Mouse (Mus musculus): Measurements from ENCODE around the gene Sltm. TPM values are rescaled to one million over a fixed set of nuclear protein-coding genes. Genes with fewer than 3 reads are reported as not detected.

Sltm gene
- polyA plus RNA-seq, 1 experiment = 9.0 TPM

DNA sequence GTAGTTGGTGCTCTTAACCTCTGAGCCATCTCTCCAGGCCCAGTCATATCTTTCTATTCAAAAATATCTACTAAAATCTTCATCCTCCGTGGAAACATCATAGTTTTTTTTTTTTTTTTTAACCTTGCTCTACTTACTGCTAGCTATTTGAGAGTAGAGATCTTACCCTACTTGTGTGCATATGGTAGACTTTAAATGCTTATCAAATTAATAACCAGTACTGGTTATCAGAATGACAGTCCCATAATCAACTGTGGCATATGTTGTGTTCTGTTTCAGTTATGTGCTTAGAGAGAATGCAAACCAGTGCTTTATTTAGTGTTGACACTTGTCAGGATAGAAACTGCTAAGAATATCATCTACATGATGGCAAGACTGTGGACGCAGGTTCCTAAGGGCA lies 35.6 kb downstream of the Sltm start:
- H3K4me1 ChIP-seq (ENCODE audit: control insufficient read depth, insufficient read depth, low read length) = no peaks in the 10 kb centered on the region
- H3K4me3 ChIP-seq (replicated peaks; ENCODE audit: extremely low read depth, low read depth, low read length) = no peak overlapping the region
- 93% methylated on average over 2 of the region's 2 CpGs for WGBS
- TF ChIP-seq CTCF (IDR thresholded peaks at IDR 0.05; ENCODE audit: insufficient read depth, low read length) (no peak), POLR2A (IDR thresholded peaks at IDR 0.05; ENCODE audit: borderline replicate concordance, extremely low read depth, low read depth, low read length) (no peak)
- no peak for DNase-seq

DNA sequence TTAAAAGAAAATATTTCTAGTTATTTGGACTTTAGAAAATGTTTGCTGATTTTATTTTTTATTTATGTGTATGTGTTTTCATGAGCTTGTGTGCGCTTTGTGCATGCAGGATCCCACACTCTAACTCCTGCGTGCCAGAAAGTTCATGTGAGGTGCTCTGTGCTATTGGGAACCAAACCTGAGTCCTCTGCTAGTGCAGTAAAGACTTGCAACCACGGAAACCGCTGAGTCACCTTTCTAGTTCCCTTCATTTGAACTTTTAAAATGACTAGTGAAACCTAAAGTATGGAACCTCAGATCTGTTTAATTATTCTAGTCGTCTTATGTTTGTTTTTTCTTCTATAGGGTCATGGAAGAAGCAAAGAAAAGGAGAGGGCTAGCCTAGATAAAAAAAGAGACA lies 38.4 kb downstream of the Sltm start:
- TF ChIP-seq CTCF (IDR thresholded peaks at IDR 0.05; ENCODE audit: insufficient read depth, low read length) = no peak
- TF ChIP-seq POLR2A (IDR thresholded peaks at IDR 0.05; ENCODE audit: borderline replicate concordance, extremely low read depth, low read depth, low read length) = no peak
- WGBS = 77% methylated on average over 5 of the region's 5 CpGs
- no peak overlapping the region for H3K4me3 ChIP-seq (replicated peaks; ENCODE audit: extremely low read depth, low read depth, low read length)
- no peak for DNase-seq
- H3K4me1 ChIP-seq (ENCODE audit: control insufficient read depth, insufficient read depth, low read length) = no peaks in the 10 kb centered on the region

DNA sequence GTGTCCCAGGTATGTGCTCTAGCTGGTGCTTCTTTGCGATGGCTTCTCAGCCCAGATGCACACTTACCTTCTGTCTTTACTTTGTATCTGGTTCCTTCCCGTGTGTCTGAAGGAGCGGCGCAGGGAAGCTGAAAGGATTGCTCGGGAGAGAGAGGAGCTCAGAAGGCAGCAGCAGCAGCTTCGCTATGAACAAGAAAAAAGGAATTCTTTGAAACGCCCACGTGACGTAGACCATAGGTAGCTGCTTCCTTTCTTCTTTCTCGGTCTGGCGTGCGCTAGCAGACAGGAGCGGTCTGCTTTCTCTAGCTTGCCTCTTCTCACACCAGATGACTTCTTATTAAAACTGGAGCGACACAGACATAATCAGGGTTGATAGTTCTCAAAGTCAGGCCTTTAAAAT lies 42.1 kb downstream of the Sltm start:
- Histone ChIP-seq H3K4me1 (ENCODE audit: control insufficient read depth, insufficient read depth, low read length) (no peaks in the 10 kb centered on the region), H3K4me3 (replicated peaks; ENCODE audit: extremely low read depth, low read depth, low read length) (no peak overlapping the region)
- TF ChIP-seq POLR2A (IDR thresholded peaks at IDR 0.05; ENCODE audit: borderline replicate concordance, extremely low read depth, low read depth, low read length) (no peak), CTCF (IDR thresholded peaks at IDR 0.05; ENCODE audit: insufficient read depth, low read length) (no peak)
- WGBS = 65% methylated on average over 14 of the region's 14 CpGs
- DNase-seq = no peak

DNA sequence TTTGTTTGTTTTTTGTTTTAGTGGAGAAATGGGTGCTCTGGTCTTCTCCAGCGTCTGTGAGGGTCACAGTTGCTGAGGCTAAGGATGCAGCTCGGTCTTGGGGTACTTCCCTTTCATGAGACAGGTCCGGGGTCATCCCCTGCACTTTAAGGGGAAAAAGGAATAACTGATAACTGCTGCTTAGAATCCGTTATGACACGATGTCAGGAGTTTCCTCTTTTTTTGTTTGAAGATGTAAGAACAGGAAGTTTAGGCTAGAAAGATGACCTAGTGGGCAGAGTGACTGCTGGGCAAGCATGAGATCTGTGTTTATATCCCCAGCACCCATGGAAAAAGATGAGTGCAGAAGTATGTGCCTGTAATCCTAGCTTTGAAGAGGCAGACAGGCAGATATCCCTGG lies 42.6 kb downstream of the Sltm start:
- WGBS = 37% methylated on average over 5 of the region's 5 CpGs
- no peak for TF ChIP-seq POLR2A (IDR thresholded peaks at IDR 0.05; ENCODE audit: borderline replicate concordance, extremely low read depth, low read depth, low read length)
- no peak for TF ChIP-seq CTCF (IDR thresholded peaks at IDR 0.05; ENCODE audit: insufficient read depth, low read length)
- Histone ChIP-seq H3K4me3 (replicated peaks; ENCODE audit: extremely low read depth, low read depth, low read length) (no peak overlapping the region), H3K4me1 (ENCODE audit: control insufficient read depth, insufficient read depth, low read length) (no peaks in the 10 kb centered on the region)
- DNase-seq = no peak

DNA sequence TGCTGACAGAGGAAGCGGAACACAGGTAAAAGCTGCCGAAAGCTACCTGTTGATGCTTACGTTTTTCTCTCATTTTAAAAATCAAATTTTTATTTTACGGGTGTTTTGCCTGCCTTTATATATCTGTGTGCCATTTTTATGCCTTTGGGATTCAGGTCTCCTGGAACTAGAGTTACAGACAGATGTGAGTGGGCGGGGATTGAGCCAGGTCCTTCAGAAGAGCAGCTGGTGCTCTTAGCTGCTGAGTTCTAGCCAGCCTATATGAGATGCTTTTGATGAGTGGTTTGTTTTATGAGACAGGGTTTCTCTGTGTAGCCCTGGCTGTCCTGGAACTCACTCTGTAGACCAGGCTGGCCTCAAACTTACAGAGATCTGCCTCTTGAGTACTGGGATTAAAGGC lies 44.6 kb downstream of the Sltm start:
- Histone ChIP-seq H3K4me1 (ENCODE audit: control insufficient read depth, insufficient read depth, low read length) (no peaks in the 10 kb centered on the region), H3K4me3 (replicated peaks; ENCODE audit: extremely low read depth, low read depth, low read length) (no peak overlapping the region)
- no peak for DNase-seq
- TF ChIP-seq POLR2A (IDR thresholded peaks at IDR 0.05; ENCODE audit: borderline replicate concordance, extremely low read depth, low read depth, low read length) (no peak), CTCF (IDR thresholded peaks at IDR 0.05; ENCODE audit: insufficient read depth, low read length) (no peak)
- 95% methylated on average over 5 of the region's 5 CpGs for WGBS

DNA sequence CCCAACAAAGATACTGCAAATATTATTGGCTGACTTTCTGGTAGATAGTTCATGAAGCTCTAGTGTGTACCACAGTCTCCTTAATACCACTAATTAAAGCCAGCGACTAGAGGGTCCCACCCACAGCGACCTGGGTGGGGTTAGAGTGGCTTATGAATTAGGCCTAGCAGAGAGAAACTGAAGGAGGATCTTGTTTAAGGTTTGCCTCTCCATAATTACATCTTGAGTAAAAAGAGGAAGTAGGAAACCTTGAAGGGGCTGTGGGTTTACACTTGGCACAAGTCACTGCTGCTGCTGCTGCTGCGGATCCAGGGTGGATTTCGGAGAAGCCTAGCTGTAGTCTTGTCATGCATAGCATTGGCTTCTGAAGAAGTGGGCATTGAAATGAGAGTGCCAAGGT lies 48.2 kb downstream of the Sltm start:
- 73% methylated on average over 4 of the region's 4 CpGs for WGBS
- no peak for DNase-seq
- no peak overlapping the region for H3K4me3 ChIP-seq (replicated peaks; ENCODE audit: extremely low read depth, low read depth, low read length)
- no peaks in the 10 kb centered on the region for H3K4me1 ChIP-seq (ENCODE audit: control insufficient read depth, insufficient read depth, low read length)
- no peak for TF ChIP-seq CTCF (IDR thresholded peaks at IDR 0.05; ENCODE audit: insufficient read depth, low read length)
- TF ChIP-seq POLR2A (IDR thresholded peaks at IDR 0.05; ENCODE audit: borderline replicate concordance, extremely low read depth, low read depth, low read length) = no peak

DNA sequence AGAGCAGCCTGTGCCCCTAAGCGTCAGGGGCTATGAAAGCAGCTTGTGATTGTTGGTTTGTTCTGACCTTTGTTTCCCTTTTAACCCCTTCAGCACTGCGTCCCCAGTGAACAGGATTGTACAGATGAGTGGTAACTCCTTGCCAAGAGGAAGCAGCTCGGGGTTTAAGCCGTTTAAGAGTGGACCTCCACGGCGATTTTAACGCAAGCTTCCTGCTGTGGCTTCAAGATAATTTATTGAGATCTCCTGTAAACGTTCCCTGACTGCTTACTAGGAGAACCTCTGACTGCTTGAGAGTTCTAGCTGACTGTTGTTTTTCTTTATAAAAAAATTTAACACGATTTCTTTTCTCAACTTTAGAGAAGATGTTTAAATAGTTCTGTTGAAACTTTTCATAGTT lies 48.9 kb downstream of the Sltm start:
- no peaks in the 10 kb centered on the region for H3K4me1 ChIP-seq (ENCODE audit: control insufficient read depth, insufficient read depth, low read length)
- DNase-seq = no peak
- no peak for TF ChIP-seq CTCF (IDR thresholded peaks at IDR 0.05; ENCODE audit: insufficient read depth, low read length)
- no peak for TF ChIP-seq POLR2A (IDR thresholded peaks at IDR 0.05; ENCODE audit: borderline replicate concordance, extremely low read depth, low read depth, low read length)
- 48% methylated on average over 9 of the region's 9 CpGs for WGBS
- H3K4me3 ChIP-seq (replicated peaks; ENCODE audit: extremely low read depth, low read depth, low read length) = no peak overlapping the region

DNA sequence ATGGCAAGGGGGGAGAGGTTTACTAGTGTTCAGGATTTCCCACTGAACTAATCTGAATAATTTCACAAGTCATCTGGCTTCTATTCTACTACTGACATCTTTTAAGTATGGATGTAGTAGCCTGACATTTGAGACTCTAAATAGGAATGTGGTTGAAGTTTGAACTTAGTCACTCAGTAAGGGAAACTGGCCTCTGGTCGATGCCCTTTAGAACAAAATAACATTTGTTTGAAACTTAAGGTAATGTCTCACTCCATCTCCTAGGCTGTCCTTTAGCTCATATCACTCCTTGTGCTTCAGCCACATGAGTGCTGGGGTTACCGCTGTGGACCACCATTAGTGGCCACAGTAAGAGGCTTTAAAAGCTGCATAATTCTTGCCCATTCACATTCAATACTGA lies 55.7 kb downstream of the Sltm start:
- DNase-seq = no peak
- Histone ChIP-seq H3K4me3 (replicated peaks; ENCODE audit: extremely low read depth, low read depth, low read length) (no peak overlapping the region), H3K4me1 (ENCODE audit: control insufficient read depth, insufficient read depth, low read length) (no peaks in the 10 kb centered on the region)
- TF ChIP-seq CTCF (IDR thresholded peaks at IDR 0.05; ENCODE audit: insufficient read depth, low read length) = no peak
- no peak for TF ChIP-seq POLR2A (IDR thresholded peaks at IDR 0.05; ENCODE audit: borderline replicate concordance, extremely low read depth, low read depth, low read length)
- 75% methylated on average over 2 of the region's 2 CpGs for WGBS

DNA sequence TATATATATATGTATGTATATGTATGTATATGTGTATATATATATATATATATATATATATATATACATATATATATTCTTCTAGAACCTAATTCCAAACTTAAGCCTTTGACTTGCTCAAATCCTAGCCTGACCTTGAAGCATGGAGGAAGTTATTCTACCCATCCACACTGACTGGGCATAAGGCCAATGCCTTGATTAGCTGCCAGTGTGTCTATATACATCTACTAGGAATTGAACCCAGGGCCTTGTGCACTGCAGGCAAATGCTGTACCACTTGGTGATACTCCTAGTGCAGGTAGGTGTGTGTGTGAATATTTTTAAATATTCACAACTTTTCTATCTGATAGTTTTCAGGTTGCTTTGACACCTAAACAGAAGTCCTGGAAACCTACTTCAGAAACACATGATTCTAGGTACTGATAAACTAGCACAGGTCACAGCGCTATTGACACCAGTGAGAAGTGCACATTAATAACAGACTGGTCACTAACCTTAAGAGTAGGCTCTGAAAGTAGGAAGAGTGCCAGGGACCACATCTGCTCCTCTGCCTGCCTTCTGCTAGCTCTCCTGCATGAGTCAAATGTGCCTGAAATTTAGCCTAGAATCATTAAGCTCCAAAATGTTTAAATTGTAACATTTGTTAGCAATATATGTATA lies 59.8 kb downstream of the Sltm start:
- WGBS = 89% methylated on average over 1 of the region's 1 CpGs
- TF ChIP-seq POLR2A (IDR thresholded peaks at IDR 0.05; ENCODE audit: borderline replicate concordance, extremely low read depth, low read depth, low read length) (no peak), CTCF (IDR thresholded peaks at IDR 0.05; ENCODE audit: insufficient read depth, low read length) (no peak)
- Histone ChIP-seq H3K4me1 (ENCODE audit: control insufficient read depth, insufficient read depth, low read length) (no peaks in the 10 kb centered on the region), H3K4me3 (replicated peaks; ENCODE audit: extremely low read depth, low read depth, low read length) (no peak overlapping the region)
- DNase-seq = no peak

DNA sequence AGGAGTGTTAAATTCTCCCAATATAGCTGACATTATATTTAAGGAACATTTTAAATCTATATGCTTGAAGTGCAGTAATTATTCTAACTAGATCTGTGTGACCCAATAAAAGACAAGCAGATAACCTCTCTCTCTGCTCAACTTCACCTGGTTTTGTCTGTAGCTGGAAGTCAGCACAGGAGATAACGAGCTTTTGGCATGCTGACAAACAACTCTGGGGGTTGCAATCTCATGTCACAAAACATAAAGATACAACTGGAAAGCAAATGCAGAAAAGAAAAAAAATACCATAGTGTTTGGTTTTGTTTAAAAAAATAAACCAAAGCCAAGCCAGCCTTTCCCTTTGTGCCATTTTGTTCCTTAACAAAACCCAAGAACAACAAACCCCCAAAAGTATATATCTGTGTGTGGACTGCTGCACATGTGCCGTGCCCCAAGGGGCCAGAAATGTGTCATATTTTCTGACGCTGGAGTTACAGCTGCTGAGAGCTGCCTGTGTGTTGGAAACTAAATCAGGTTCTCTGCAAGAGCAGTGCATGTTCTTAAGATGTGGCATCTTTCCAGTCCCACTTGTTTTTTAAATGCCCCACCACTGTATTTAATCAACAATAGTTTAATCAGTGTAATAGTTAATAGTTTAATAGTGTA lies 68.6 kb downstream of the Sltm start:
- no peaks in the 10 kb centered on the region; the same call in 1 of the 2 replicates for H3K4me1 ChIP-seq (ENCODE audit: control insufficient read depth, insufficient read depth, low read length)
- H3K4me3 ChIP-seq (replicated peaks; ENCODE audit: extremely low read depth, low read depth, low read length) = no peak overlapping the region
- TF ChIP-seq CTCF (IDR thresholded peaks at IDR 0.05; ENCODE audit: insufficient read depth, low read length) = no peak
- TF ChIP-seq POLR2A (IDR thresholded peaks at IDR 0.05; ENCODE audit: borderline replicate concordance, extremely low read depth, low read depth, low read length) = no peak
- no peak for DNase-seq
- 64% methylated on average over 3 of the region's 3 CpGs for WGBS

Measured in lung, adult 2 months (tissue).